Mouse (Mus musculus): ENCODE results near the gene Lcn8. TPM values are rescaled to one million over a fixed set of nuclear protein-coding genes. Genes with fewer than 3 reads are reported as not detected.
A peak's percentile ranks its signal among the peaks of the same experiment; 100 is the strongest.
"Not testable (repeated sequence)": the region's sequence is repeated elsewhere in the genome, so short reads cannot be mapped to it uniquely, and the experiment has no call there.

Gene Lcn8
- polyA plus RNA-seq, 1 experiment from 2014 or later, result not detected

- H3K9me3 ChIP-seq (replicated peaks), result no peaks in the 10 kb centered on the region
- DNase-seq (ENCODE audit: low spot score), result no peak
- WGBS, result 78% methylated on average over 2 of the region's 2 CpGs
Measured at GRCm38 (mm10) chr2:25682426-25682825, 29.5 kb downstream of the Lcn8 start, which contains the start of gene Lcn10. TSS of gene Lcn10 (plus strand) at chr2:25682726.

GRCm38 (mm10) chr2:25686941-25687340 lies 34.0 kb downstream of the Lcn8 start:
- no peaks in the 10 kb centered on the region for H3K9me3 ChIP-seq (replicated peaks)
- no peaks in the 10 kb centered on the region for H3K36me3 ChIP-seq
- H3K27ac ChIP-seq (replicated peaks), result no peak overlapping the region
- H3K27me3 ChIP-seq (ENCODE audit: low read depth, poor library complexity, severe bottlenecking), result no peaks in the 10 kb centered on the region
- H3K4me3 ChIP-seq, result no peak overlapping the region
- WGBS, result 78% methylated on average over 4 of the region's 4 CpGs
- no peak for DNase-seq (ENCODE audit: low spot score)
- H3K4me1 ChIP-seq, result no peaks in the 10 kb centered on the region

More at GRCm38 (mm10) chr2:25682426-25682825, 29.5 kb downstream of the Lcn8 start, which contains the start of gene Lcn10:
- Histone ChIP-seq H3K27me3 (ENCODE audit: low read depth, poor library complexity, severe bottlenecking) (no peaks in the 10 kb centered on the region), H3K36me3 (no peaks in the 10 kb centered on the region), H3K27ac (replicated peaks) (no peak within 1 kb of the TSS), H3K4me3 (no peak within 1 kb of the TSS), H3K4me1 (no peaks in the 10 kb centered on the region)

- Histone ChIP-seq H3K27ac (replicated peaks) (no peak overlapping the region), H3K9me3 (replicated peaks) (no peaks in the 10 kb centered on the region), H3K4me3 (no peak overlapping the region), H3K36me3 (no peaks in the 10 kb centered on the region), H3K27me3 (ENCODE audit: low read depth, poor library complexity, severe bottlenecking) (no peaks in the 10 kb centered on the region), H3K4me1 (no peaks in the 10 kb centered on the region)
- peak; percentile 62 for DNase-seq (ENCODE audit: low spot score)
Measured at GRCm38 (mm10) chr2:25694605-25695004, 41.7 kb downstream of the Lcn8 start.

GRCm38 (mm10) chr2:25696951-25697350 lies 44.0 kb downstream of the Lcn8 start:
- no peak for DNase-seq (ENCODE audit: low spot score)
- H3K4me3 ChIP-seq, result no peak overlapping the region
- no peaks in the 10 kb centered on the region for H3K4me1 ChIP-seq
- H3K9me3 ChIP-seq (replicated peaks), result no peaks in the 10 kb centered on the region
- H3K27me3 ChIP-seq (ENCODE audit: low read depth, poor library complexity, severe bottlenecking), result no peaks in the 10 kb centered on the region
- no peaks in the 10 kb centered on the region for H3K36me3 ChIP-seq
- no peak overlapping the region for H3K27ac ChIP-seq (replicated peaks)
- 75% methylated on average over 4 of the region's 4 CpGs for WGBS

GRCm38 (mm10) chr2:25698696-25699095 lies 45.8 kb downstream of the Lcn8 start:
- 89% methylated on average over 2 of the region's 2 CpGs for WGBS

GRCm38 (mm10) chr2:25699743-25700142 lies 46.8 kb downstream of the Lcn8 start, which contains the start of gene Obp2a:
TSS of gene Obp2a (plus strand) at chr2:25700043.
- not testable (repeated sequence) for H3K9me3 ChIP-seq (replicated peaks); H3K4me3 ChIP-seq; DNase-seq (ENCODE audit: low spot score); H3K36me3 ChIP-seq; H3K27ac ChIP-seq (replicated peaks); H3K4me1 ChIP-seq; H3K27me3 ChIP-seq (ENCODE audit: low read depth, poor library complexity, severe bottlenecking)
- WGBS, result 85% methylated on average over 3 of the region's 3 CpGs

More at GRCm38 (mm10) chr2:25698696-25699095, 45.8 kb downstream of the Lcn8 start:
- H3K9me3 ChIP-seq (replicated peaks), result no peaks in the 10 kb centered on the region
- DNase-seq (ENCODE audit: low spot score), result no peak
- no peaks in the 10 kb centered on the region for H3K27me3 ChIP-seq (ENCODE audit: low read depth, poor library complexity, severe bottlenecking)
- H3K4me1 ChIP-seq, result no peaks in the 10 kb centered on the region
- H3K4me3 ChIP-seq, result no peak overlapping the region
- H3K27ac ChIP-seq (replicated peaks), result no peak overlapping the region
- no peaks in the 10 kb centered on the region for H3K36me3 ChIP-seq

GRCm38 (mm10) chr2:25701001-25701400 lies 48.1 kb downstream of the Lcn8 start:
- 86% methylated on average over 5 of the region's 5 CpGs for WGBS
- no peaks in the 10 kb centered on the region for H3K4me1 ChIP-seq
- no peak overlapping the region for H3K4me3 ChIP-seq
- no peaks in the 10 kb centered on the region for H3K9me3 ChIP-seq (replicated peaks)
- no peak for DNase-seq (ENCODE audit: low spot score)
- H3K27me3 ChIP-seq (ENCODE audit: low read depth, poor library complexity, severe bottlenecking), result no peaks in the 10 kb centered on the region
- H3K27ac ChIP-seq (replicated peaks), result no peak overlapping the region
- H3K36me3 ChIP-seq, result no peaks in the 10 kb centered on the region

- WGBS, result 86% methylated on average over 4 of the region's 4 CpGs
- H3K4me3 ChIP-seq, result no peak overlapping the region
- no peaks in the 10 kb centered on the region for H3K27me3 ChIP-seq (ENCODE audit: low read depth, poor library complexity, severe bottlenecking)
- DNase-seq (ENCODE audit: low spot score), result no peak
- H3K4me1 ChIP-seq, result peaks cover 18% of the 10 kb centered on the region
- H3K36me3 ChIP-seq, result no peaks in the 10 kb centered on the region; the same call in 1 of the 2 replicates
- H3K27ac ChIP-seq (replicated peaks), result no peak overlapping the region
- no peaks in the 10 kb centered on the region for H3K9me3 ChIP-seq (replicated peaks)
Measured at GRCm38 (mm10) chr2:25703706-25704105, 50.8 kb downstream of the Lcn8 start.

Other genes starting within 250 kb of the Lcn8 start
- gene Fut7, start 229.9 kb upstream of the Lcn8 start, polyA plus RNA-seq (2016; fragmentation: Nextera tagmentation; extraction: Ambion mirVana), result not detected in 2 replicates
- gene Abca2, start 224.4 kb upstream of the Lcn8 start, polyA plus RNA-seq (2016; fragmentation: Nextera tagmentation; extraction: Ambion mirVana), result 6.2 and 8.1 TPM in 2 replicates
- gene Clic3, start 196.3 kb upstream of the Lcn8 start, polyA plus RNA-seq (2016; fragmentation: Nextera tagmentation; extraction: Ambion mirVana), result 1.1 and 1.9 TPM in 2 replicates
- gene Paxx, start 192.0 kb upstream of the Lcn8 start, polyA plus RNA-seq (2016; fragmentation: Nextera tagmentation; extraction: Ambion mirVana), result 17.4 and 26.4 TPM in 2 replicates
- 0.16 TPM in 1 of 2 replicates, not detected in the other for gene Ptgds, start 183.1 kb upstream of the Lcn8 start, polyA plus RNA-seq (2016; fragmentation: Nextera tagmentation; extraction: Ambion mirVana)
- not detected in 2 replicates for gene Lcn12, start 159.2 kb upstream of the Lcn8 start, polyA plus RNA-seq (2016; fragmentation: Nextera tagmentation; extraction: Ambion mirVana)
- gene Fbxw5, start 152.4 kb upstream of the Lcn8 start, polyA plus RNA-seq (2016; fragmentation: Nextera tagmentation; extraction: Ambion mirVana), result 91.2 and 108 TPM in 2 replicates
- 5.2 and 5.6 TPM in 2 replicates for gene C8g, start 151.4 kb upstream of the Lcn8 start, polyA plus RNA-seq (2016; fragmentation: Nextera tagmentation; extraction: Ambion mirVana)
- gene Traf2, start 106.2 kb upstream of the Lcn8 start, polyA plus RNA-seq (2016; fragmentation: Nextera tagmentation; extraction: Ambion mirVana), result 38.9 and 41.4 TPM in 2 replicates
- 344 and 364 TPM in 2 replicates for gene Edf1, start 95.3 kb upstream of the Lcn8 start, polyA plus RNA-seq (2016; fragmentation: Nextera tagmentation; extraction: Ambion mirVana)
- 6.7 and 7.8 TPM in 2 replicates for gene Mamdc4, start 78.3 kb upstream of the Lcn8 start, polyA plus RNA-seq (2016; fragmentation: Nextera tagmentation; extraction: Ambion mirVana)
- 159 and 187 TPM in 2 replicates for gene Phpt1, start 77.9 kb upstream of the Lcn8 start, polyA plus RNA-seq (2016; fragmentation: Nextera tagmentation; extraction: Ambion mirVana)
- gene Ajm1, start 71.4 kb upstream of the Lcn8 start, polyA plus RNA-seq (2016; fragmentation: Nextera tagmentation; extraction: Ambion mirVana), result 0.05 and 0.27 TPM in 2 replicates
- gene Rabl6, start 44.6 kb upstream of the Lcn8 start, polyA plus RNA-seq (2016; fragmentation: Nextera tagmentation; extraction: Ambion mirVana), result 71.2 and 75.1 TPM in 2 replicates
- gene Ccdc183, start 35.4 kb upstream of the Lcn8 start, polyA plus RNA-seq (2016; fragmentation: Nextera tagmentation; extraction: Ambion mirVana), result 0.04 and 0.12 TPM in 2 replicates
- 12.8 and 14.7 TPM in 2 replicates for gene Tmem141, start 31.1 kb upstream of the Lcn8 start, polyA plus RNA-seq (2016; fragmentation: Nextera tagmentation; extraction: Ambion mirVana)
- gene Fcna, start 25.1 kb upstream of the Lcn8 start, polyA plus RNA-seq (2016; fragmentation: Nextera tagmentation; extraction: Ambion mirVana), result 0.36 and 1.4 TPM in 2 replicates
- gene Lcn5, start 4.8 kb downstream of the Lcn8 start, polyA plus RNA-seq (2016; fragmentation: Nextera tagmentation; extraction: Ambion mirVana), result not detected in 2 replicates
- gene Lcn6, start 23.7 kb downstream of the Lcn8 start, polyA plus RNA-seq (2016; fragmentation: Nextera tagmentation; extraction: Ambion mirVana), result not detected in 2 replicates
- not detected in 2 replicates for gene Lcn10, start 29.6 kb downstream of the Lcn8 start, polyA plus RNA-seq (2016; fragmentation: Nextera tagmentation; extraction: Ambion mirVana)
- gene Obp2a, start 46.9 kb downstream of the Lcn8 start, polyA plus RNA-seq (2016; fragmentation: Nextera tagmentation; extraction: Ambion mirVana), result not detected in 2 replicates
- gene Bmyc, start 53.6 kb downstream of the Lcn8 start, polyA plus RNA-seq (2016; fragmentation: Nextera tagmentation; extraction: Ambion mirVana), result 70.8 and 77.6 TPM in 2 replicates
- not detected in 2 replicates for gene Obp2b, start 83.9 kb downstream of the Lcn8 start, polyA plus RNA-seq (2016; fragmentation: Nextera tagmentation; extraction: Ambion mirVana)
- not detected in 2 replicates for gene Lcn3, start 112.4 kb downstream of the Lcn8 start, polyA plus RNA-seq (2016; fragmentation: Nextera tagmentation; extraction: Ambion mirVana)
- not detected in 2 replicates for gene Lcn11, start 123.9 kb downstream of the Lcn8 start, polyA plus RNA-seq (2016; fragmentation: Nextera tagmentation; extraction: Ambion mirVana)
- gene Gm13539, start 129.1 kb downstream of the Lcn8 start, polyA plus RNA-seq (2016; fragmentation: Nextera tagmentation; extraction: Ambion mirVana), result not detected in 2 replicates
- gene Glt6d1, start 162.7 kb downstream of the Lcn8 start, polyA plus RNA-seq (2016; fragmentation: Nextera tagmentation; extraction: Ambion mirVana), result not detected in 2 replicates
- not detected in 2 replicates for gene Lcn9, start 170.0 kb downstream of the Lcn8 start, polyA plus RNA-seq (2016; fragmentation: Nextera tagmentation; extraction: Ambion mirVana)
- not detected in 2 replicates for gene Sohlh1, start 194.1 kb downstream of the Lcn8 start, polyA plus RNA-seq (2016; fragmentation: Nextera tagmentation; extraction: Ambion mirVana)
- gene Kcnt1, start 210.6 kb downstream of the Lcn8 start, polyA plus RNA-seq (2016; fragmentation: Nextera tagmentation; extraction: Ambion mirVana), result 0.41 and 0.49 TPM in 2 replicates

Measured in midbrain, embryonic 10.5 days (tissue).